Mouse (Mus musculus): Measurements from ENCODE around the gene Eln.

Eln gene

DNA sequence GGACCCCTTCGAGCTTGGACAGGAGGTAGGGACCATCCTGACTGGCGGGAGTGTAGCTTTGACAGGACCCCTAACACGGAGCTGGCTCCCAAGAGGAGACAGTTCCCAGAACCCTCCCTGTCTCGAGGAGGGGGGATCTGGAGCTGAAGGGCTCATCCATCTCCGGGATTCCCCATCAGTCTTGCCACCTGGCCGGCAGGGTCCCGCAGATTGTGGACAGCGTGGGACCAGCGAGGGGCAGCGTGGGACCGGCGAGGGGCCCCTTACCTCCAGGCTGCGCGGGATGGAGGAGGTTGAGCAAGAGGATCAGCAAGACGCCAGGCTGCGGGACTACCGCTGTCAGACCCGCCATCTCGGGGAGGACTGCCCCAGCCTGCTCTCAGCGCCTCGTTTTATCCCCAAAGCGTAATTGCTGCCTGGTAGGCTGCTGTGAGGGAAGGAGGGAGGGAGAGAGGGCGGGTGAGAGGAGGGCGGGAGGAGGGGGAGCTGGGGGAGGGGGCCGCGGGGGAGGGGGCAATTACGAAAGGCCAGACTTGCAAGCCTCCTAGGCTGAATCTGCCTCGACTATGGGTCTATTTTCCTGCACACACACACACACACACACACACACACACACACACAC is at the start of gene Eln:
Gene Eln, minus strand, starts transcription at position 434 of the 622 bp plus-strand sequence.
- in situ Hi-C loops (cut with MboI, MseI): no loop called here

- in situ Hi-C loops (cut with MboI, MseI): loop anchor here (5.0 kb wide), 1 partner anchor 63 kb away; no protein-coding TSS in a partner anchor
Observed at GRCm38 (mm10) chr5:134790080-134790995, 43.2 kb upstream of the Eln start.

- in situ Hi-C loops (cut with MboI, MseI): loop anchor here (5.0 to 10.0 kb wide), 2 partner anchors 84 to 177 kb away; no protein-coding TSS in a partner anchor
Observed at GRCm38 (mm10) chr5:134788237-134788636, 41.1 kb upstream of the Eln start.

DNA sequence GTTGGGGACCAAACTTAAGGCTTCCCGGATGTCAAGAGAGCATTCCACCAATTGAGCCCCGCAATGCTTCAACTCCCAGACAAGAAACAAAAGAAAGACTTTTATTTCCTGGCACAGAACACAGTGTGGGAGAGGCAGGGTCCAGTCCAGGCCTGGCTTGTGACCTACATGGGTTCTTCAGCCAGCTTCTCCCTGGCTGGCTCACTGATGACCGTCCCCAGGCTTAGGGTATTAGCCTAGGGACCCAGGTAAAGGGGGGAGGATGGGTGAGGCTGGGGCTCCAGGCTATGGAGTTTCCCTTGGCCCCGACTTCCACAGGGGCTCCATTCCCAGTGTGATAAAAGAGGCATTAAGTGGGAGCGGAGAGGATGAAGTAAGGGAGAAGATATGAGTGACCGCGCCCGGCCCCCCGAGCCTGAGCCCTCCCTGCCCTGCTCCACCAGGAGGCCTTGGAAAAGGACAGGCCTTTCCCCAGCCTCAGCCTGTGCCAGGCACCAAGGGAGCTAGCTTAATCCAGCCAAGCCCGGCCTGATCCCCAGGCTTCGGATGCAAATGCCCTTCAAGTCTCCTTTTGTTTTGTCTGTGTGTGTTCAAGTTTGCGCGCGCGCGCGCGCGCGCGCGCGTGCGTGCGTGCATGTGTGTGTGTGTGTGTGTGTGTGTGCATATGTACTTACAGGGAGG is 38.7 kb upstream of the Eln start:
- in situ Hi-C loops (cut with MboI, MseI): loop anchor here (5.0 to 10.0 kb wide), 2 partner anchors 86 to 179 kb away; no protein-coding TSS in a partner anchor

DNA sequence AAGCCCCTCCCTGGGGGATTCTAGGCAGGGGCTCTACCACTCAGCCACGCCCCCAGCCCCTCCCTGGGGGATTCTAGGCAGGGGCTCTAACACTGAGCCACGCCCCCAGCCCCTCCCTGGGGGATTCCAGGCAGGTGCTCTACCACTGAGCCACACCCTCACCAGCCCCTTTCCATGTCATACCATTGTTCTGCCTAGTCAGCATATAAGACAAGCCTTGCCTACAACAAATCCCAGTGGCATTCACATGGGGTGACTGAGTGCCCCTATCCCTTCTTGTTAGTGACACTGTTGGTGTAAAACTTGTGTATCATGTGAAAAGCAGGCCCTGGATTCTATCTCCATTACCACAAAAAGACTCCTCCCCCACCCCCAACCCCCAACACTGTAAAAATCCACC is 36.7 kb upstream of the Eln start:
- in situ Hi-C loops (cut with MboI, MseI): loop anchor here (10.0 kb wide), 1 partner anchor 181 kb away; no protein-coding TSS in a partner anchor

- in situ Hi-C loops (cut with MboI, MseI): loop anchor here (10.0 kb wide), 1 partner anchor 184 kb away; no protein-coding TSS in a partner anchor
Observed at GRCm38 (mm10) chr5:134780963-134781362, 33.8 kb upstream of the Eln start.

- in situ Hi-C loops (cut with MboI, MseI): loop anchor here (10.0 kb wide), 1 partner anchor 185 kb away; no protein-coding TSS in a partner anchor
Observed at GRCm38 (mm10) chr5:134780146-134780545, 33.0 kb upstream of the Eln start.

- in situ Hi-C loops (cut with MboI, MseI): no loop called here
Observed at GRCm38 (mm10) chr5:134776551-134776950, 29.4 kb upstream of the Eln start.

GRCm38 (mm10) chr5:134772522-134772921 is 25.4 kb upstream of the Eln start:
- in situ Hi-C loops (cut with MboI, MseI): no loop called here

GRCm38 (mm10) chr5:134771750-134772149 is 24.6 kb upstream of the Eln start:
- in situ Hi-C loops (cut with MboI, MseI): no loop called here

- in situ Hi-C loops (cut with MboI, MseI): no loop called here
Observed at GRCm38 (mm10) chr5:134769181-134769580, 22.1 kb upstream of the Eln start.

DNA sequence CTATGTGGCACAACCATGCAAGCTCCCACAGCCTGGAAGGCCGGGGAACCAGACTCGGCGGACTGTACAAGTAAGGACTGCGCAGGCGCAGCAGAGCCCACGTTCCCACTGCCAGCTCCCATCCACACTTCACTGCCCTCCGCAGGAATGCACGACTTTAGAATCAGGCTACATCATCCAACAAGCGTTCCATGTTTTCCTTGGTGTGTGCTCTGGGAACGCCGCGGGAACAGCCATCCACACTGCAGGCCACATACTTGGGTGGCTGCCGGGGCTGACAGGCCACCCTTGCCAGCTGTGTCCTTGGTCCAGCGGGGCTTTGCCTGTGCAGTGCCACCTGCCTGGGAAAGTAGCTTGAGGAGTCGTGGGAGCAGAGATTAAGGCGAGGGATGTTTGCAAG is 18.3 kb upstream of the Eln start:
- in situ Hi-C loops (cut with MboI, MseI): no loop called here

DNA sequence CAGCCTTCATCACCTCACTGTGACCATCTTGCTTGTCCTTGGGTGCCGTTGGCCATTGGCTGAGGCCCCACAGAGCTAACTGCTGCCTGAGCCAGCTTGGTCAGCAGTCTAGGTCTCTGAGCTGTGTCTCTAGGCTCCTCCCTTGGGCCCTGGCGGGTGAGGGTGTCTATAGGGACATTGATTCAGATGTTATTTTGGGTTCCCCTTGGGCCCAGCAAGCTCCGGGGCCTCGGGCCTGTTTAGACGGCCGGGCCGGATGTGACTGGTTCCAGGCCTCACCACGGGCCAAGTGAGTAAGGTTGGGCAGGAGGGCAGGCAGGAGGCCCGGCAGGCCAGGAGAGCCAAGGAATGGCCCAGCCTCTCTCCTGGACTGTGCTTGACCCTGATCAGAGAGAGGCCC is 16.2 kb upstream of the Eln start:
- in situ Hi-C loops (cut with MboI, MseI): no loop called here

DNA sequence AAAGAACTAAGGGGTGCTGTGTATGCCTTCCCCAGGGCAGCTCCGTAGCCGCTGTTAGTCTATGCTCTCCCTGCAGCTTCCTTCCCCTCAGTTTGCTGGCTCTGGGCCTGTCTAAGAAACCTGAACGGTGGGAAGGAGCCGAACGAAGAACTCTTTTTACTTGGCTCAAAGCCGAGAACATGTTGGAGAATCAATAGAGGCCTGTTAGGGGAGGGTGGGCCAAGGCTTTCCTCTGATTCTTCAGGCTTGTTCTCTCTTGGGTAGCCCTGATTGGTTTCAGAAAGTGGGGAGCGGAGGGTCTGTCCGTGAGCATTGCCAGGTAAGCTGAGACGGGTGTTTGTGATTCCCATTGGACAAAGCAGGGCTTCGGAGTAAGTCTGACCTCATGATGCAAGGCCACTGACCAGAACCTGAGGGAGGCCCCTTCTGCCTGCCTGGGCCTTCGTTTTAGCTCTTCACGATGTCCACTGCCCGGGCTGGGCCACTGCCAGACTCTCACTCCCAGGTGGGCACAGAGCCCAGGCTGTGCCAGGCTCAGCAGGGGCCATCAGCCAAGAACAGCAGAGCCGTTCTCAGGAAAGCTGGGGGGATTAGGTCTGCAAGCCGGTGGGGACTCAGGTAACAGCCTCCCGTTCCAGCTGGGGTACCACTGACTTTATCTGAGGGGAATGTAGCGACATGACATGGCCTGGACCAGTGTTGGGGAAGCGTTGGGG is 14.4 kb upstream of the Eln start:
- in situ Hi-C loops (cut with MboI, MseI): no loop called here

GRCm38 (mm10) chr5:134756031-134756430 is 8.9 kb upstream of the Eln start:
- in situ Hi-C loops (cut with MboI, MseI): no loop called here

DNA sequence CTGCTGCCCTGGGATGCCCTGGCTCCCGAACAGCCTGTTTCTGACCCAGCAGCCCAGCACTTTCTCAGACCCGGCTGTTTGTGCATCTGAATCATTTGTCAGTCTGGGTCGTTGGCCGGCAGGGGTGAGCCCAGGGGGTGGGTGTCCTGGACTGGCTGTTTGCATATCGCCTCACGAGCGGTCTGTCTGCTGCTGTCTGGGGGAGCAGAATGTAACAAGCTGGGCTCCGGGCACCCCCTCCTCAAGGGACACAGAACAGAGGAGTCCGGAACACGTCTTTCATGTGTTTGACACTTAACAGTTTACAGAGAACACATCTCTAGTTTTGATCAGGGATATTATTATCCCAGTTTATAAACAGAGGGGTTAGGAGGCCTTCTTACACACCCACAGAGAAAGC is 7.0 kb upstream of the Eln start:
- in situ Hi-C loops (cut with MboI, MseI): no loop called here

- in situ Hi-C loops (cut with MboI, MseI): no loop called here
Observed at GRCm38 (mm10) chr5:134750469-134750868, 3.3 kb upstream of the Eln start.

GRCm38 (mm10) chr5:134747947-134748618 is 960 bp upstream of the Eln start:
- in situ Hi-C loops (cut with MboI, MseI): no loop called here

DNA sequence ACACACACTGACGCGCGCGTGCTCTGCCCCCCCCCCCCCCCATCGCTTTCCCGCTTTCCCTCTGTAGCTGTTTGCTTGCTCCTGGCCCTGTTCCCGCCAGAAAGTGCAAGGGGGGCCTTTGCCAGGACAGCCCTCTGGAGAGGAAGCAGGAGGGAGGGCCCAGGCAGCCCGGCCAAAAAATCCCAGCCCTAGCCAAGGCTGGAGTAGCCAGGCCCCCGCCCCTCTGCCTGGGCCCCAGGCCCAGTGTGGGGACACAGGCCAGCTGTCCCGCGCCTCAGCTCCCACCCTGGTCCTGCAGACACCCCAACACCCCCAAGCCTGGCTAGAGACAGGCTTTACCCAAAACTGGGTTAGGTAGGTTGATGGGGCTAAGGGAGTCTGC is 380 bp upstream of the Eln start:
- in situ Hi-C loops (cut with MboI, MseI): no loop called here

GRCm38 (mm10) chr5:134746201-134746600 is 922 bp downstream of the Eln start:
- in situ Hi-C loops (cut with MboI, MseI): no loop called here

DNA sequence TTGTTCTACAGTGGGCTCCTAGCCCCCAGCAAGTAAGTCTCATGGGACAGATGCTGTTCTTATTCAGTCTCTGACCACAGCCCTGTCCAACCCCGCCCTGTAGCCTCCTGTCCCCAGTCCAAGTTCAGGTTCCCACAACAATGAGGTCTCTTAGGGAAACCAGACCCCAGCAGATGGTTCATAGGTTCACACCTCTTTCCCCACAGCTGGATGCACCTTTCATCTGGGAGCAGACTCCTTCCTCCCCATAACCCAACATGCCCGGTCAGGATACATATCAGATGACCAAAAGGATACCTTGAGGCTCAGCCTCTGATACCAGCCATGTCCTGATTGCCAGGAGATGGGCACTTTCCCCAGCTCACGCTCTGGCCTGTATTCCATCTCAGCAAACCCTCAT is 1.3 kb downstream of the Eln start:
- in situ Hi-C loops (cut with MboI, MseI): no loop called here

All from T-helper 1 cell (primary cell).